Mouse (Mus musculus): ENCODE measurements around the gene Npl.

Gene Npl

DNA sequence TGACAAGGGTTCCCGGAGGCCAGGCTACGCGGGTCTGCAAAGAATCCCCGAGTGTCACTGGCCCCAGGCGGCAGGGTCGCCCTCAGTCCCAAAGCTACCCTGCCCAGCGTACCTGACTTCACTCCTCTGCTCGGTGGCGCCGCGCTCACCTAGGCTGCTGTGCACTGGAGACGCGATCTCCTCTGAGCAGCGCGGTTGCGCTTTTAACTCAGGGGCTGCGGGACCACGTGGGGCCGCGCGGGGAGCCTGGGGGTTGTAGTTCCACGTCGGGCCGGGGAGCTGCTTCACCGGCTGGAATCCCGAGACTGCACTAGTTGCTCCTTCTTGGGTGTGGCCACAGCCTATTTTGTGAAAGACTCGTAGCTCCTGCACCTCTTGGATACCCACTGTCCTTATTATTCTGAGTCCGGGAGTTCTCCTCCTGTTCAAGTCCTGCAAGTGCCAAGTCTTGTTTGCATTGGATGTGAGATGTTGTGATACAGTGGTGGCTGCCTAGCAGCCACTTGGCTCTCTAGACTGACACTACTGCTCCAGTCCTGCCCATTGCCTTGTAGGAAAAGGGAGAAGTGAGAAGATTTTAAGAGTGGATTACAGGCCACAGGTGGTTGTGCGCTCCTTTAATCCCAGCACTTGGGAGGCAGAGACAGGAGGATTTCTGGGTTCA, at the start of gene Npl:
Npl (minus strand) TSS at position 510 of the 664 bp plus-strand sequence.
- peak; percentile 30 for DNase-seq

GRCm38 (mm10) chr1:153599302-153600045, 49.6 kb upstream of the Npl start:
- no peak for DNase-seq

- no peak for DNase-seq
These were observed 48.9 kb upstream of the Npl start for GRCm38 (mm10) chr1:153598773-153599172.

DNA sequence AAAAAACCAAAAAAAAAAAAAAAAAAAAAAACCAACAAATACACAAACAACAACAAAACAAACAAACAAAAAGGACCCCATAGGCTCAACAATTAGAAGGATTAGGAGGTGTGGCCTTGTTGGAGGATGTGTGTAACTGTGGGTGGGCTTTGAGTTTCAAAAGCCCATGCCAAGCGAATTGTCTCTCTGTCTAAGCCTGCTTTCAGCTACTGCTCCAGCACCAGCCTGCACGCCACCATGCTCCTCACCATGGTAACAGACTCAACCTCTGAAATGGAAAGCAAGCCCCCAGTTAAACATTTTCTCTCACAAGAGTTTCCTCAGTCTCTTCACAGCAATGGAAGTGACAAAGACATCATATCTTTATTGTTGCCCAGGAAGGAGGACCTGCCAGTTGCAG, 43.8 kb upstream of the Npl start:
- DNase-seq, result no peak

DNA sequence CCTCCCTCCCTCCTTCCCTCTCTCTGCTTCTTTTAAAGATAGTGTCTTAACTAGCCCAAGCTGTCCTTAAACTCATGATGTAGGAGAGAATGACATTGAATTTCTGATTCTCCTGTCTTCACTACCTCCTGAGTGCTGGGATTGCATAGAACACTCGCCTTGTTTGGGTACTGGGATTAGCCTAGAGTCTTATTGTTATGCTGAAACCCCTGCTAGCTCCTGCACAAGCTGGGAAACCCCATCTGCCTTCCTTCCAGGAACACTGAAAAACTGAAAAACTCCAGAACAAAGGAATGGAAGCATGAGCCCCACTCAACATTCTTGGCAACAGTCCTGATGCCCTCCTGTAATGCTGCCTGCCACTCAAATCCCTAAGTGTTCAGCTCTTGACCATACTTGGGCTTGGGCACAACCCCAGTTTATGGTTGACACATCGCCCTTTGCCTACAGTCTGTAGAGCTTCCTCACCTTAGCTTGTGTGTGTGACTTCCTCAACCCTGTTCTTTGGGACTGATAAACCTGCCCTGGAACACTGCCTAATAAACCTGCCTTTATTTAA, 40.4 kb upstream of the Npl start:
- DNase-seq, result no peak

DNA sequence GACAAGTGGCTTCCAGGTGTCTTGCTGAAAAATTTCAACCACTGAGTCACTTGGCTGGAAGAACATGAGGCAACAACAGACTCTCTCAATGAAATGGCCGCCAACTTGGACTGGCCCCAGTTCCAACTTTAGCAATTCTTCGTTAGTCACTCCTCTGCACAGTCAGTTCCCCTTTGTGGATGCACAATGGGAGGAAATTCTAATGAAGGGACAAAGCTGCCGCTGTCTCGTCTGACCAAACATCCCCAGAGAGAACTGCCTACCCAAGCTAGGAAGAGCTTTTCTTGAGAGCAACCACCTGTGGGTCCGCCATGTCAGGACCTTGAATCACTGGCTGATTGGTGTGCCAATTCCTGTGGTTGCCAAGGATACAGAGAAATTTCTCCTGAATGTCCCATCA, 38.1 kb upstream of the Npl start:
- no peak for DNase-seq

GRCm38 (mm10) chr1:153586826-153587225, 37.0 kb upstream of the Npl start:
- DNase-seq, result no peak

GRCm38 (mm10) chr1:153585752-153586151, 35.9 kb upstream of the Npl start:
- no peak for DNase-seq

DNA sequence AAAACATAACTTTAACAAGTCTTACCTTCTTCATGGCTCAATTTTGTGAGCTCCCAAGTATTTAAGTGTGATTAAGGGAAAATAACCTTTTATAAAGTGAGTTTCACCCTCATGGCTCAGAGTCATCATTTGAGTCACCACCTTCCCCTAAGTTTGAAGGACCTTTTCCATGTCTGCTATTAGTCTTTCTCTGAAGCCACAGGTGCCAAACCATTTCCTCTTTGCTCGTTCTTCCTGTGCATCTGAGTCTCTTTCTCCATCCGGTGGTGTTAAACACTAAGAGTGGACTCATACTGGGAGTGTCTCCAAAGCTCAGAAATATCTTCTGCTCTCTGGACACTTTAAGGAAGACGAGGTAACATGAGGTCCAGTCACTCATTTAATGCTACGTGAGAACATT, 33.3 kb upstream of the Npl start:
- DNase-seq, result no peak

DNA sequence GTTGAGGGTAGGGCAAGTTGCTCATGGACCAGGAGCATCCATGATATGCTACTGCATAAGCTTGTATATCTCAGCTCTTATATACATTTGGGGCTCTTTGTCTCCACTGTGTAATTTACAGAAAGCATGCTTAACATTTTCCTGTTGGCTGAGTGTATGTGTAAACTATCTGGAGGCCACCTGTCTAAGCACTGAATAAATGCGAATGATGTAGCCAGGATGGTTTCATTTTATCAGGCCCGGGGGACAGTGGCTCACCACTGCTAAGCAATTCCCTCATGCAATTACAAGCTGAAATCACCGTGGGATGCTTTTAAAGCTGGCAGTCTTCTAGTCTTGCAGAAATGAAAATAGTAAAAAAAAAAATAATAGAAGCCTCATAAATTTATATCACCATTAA, 24.9 kb upstream of the Npl start:
- DNase-seq, result no peak

- DNase-seq, result no peak
These were observed 22.6 kb upstream of the Npl start for GRCm38 (mm10) chr1:153572271-153573043.

- no peak for DNase-seq
These were observed 15.9 kb upstream of the Npl start for GRCm38 (mm10) chr1:153565701-153566100.

- DNase-seq, result no peak
These were observed 14.9 kb upstream of the Npl start for GRCm38 (mm10) chr1:153564701-153565100.

GRCm38 (mm10) chr1:153563675-153564074, 13.8 kb upstream of the Npl start:
- DNase-seq, result no peak

- no peak for DNase-seq
These were observed 11.0 kb upstream of the Npl start for GRCm38 (mm10) chr1:153560805-153561204.

DNA sequence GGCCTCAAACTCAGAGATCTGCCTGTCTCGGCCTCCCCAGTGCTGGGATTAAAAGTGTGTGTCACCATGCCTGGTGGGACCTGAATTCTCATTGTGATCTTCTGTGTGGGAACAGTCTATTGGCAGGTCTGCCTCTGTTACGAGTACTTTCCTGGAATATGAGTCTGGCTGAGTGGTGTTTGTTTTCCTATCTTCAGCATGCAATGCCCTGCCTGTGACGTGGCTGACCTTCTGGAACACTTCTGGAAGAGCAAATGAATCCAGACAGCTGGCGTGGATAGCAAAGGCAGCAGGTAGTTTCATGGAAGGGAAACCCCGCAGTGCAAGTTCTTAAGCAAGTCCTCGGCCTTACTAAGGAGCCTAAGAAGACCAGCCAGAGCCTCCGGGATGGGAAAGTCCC, 9.9 kb upstream of the Npl start:
- DNase-seq, result peak; percentile 18

DNA sequence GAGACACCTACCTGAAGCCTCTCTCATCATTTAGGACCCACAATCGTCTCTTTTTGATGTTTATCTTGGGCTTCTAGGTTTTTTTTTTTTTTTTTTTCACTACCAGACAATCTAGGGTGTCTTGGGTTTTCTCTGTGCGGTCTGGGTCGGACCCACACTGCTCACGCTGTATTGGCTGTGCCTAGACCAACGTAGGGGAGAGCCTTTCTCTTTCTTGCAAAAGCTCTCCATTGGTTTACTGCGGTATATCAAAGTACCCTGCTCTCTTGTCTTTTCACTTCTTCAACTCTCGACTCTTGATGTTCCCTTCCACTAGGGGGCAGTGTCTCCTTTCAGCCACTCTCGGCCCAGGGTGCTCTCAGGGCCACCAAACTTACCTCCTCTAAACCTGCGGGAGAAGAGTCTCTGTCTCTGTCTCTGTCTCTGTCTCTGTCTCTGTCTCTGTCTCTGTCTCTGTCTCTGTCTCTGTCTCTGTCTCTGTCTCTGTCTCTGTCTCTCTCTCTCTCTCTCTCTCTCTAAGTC, 9.3 kb upstream of the Npl start:
- DNase-seq, result peak; percentile 66

- peak; percentile 48 for DNase-seq
These were observed 7.1 kb upstream of the Npl start for GRCm38 (mm10) chr1:153556896-153557295.

DNA sequence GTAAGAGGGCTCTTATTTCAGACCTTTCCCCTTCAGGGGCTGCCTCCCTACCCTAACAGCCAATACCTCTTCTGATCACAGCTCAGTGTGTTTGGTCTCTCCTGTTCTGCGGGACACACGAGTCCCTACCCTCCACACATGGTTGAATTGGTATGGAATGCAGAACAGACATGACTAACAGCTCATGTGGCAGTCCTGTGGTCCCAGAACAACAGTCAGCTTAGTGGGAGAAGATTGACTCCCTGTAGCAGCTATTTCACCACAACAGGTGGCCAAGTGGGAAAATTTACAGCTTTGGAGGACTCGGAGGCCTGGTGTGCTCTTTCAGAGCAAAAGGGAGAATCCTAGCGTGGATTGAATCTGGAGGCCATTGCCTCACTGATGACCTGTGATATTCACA, 6.4 kb upstream of the Npl start:
- DNase-seq, result no peak

GRCm38 (mm10) chr1:153550814-153551213, 969 bp upstream of the Npl start:
- peak; percentile 19 for DNase-seq

GRCm38 (mm10) chr1:153547555-153547954, 2.3 kb downstream of the Npl start:
- DNase-seq, result no peak

DNA sequence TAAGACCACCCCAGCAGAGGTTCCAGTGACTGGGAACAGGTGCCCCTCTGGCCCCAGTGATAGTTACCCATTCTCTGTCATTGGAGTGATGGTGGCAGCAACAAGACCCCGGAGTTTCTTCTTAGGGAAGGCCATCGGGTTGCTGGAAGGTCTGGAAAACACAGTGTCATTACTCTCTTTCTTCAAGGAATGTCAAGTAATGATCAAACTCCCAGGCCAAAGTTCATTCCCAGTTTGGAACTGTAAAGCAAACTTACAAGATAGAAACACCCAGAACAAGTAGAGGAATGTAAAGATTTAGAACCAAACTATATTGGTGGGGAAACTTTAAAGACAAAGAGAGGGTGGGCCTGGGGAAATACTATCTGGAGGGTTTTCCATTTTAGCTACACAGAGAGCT, 4.6 kb downstream of the Npl start:
- no peak for DNase-seq

DNA sequence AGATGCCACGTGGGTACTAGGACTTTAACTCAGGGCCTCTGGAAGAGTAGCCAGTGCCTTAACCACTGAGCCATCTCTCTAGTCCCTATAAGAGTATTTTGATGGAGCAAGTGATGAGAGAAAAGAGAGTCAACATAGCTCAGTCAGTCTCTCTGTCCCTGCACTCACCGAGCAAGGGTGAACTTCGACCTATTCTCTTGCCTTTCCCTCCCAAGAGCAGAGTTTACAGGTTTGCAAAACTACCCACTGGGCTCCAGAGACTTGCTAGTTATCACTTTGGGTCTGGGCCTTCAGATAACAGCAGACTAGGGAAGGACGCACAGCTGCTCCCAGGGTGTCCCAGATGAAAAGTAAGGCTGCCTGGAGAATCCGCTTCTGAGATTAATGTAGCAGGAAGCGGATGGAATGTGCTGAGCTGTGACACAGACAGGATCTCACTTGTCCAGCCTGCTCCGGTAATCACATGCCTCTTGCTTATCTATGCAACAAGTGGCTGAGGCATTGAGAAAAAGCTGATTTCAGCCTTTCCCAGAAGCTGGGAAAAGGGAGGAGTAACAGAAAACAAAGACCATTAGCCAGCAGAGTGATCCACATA, 7.0 kb downstream of the Npl start:
- DNase-seq, result no peak
